Mouse (Mus musculus) hindbrain, postnatal 0 days (tissue): ENCODE measurements around the gene Epo. TPM values are rescaled to one million over a fixed set of nuclear protein-coding genes. Genes with fewer than 3 reads are reported as not detected.

Source experiments
- ATAC-seq: fragments of 200-750 bp; cut with Nextera tagmentation; 2 replicates; pipeline ENCODE4 v1.8.0; 2017; ENCODE audit warnings: mild to moderate bottlenecking, moderate TSS enrichment, moderate library complexity
- DNase-seq: peaks from one replicate; pipeline ENCODE4 v3.0.0-alpha.2; 2015; ENCODE audit warnings: low spot score
- H3K27ac ChIP-seq: fragments of 300-500 bp; sonication (generic); 2 replicates; pipeline ENCODE4 v1.5.1; 2014; ENCODE audit warnings: mild to moderate bottlenecking
- H3K27me3 ChIP-seq: fragments of 300-500 bp; sonication (generic); 2 replicates; pipeline ENCODE4 v1.6.1; 2014; ENCODE audit warnings: low read length, mixed read lengths; ENCODE audit not compliant: insufficient read depth
- H3K36me3 ChIP-seq: fragments of 300-500 bp; sonication (generic); 2 replicates; pipeline ENCODE4 v1.6.1; 2014; ENCODE audit warnings: low read length, mixed read lengths; ENCODE audit not compliant: insufficient read depth
- H3K4me1 ChIP-seq: fragments of 300-500 bp; sonication (generic); 2 replicates; pipeline ENCODE4 v1.6.1; 2014; ENCODE audit warnings: antibody characterized with exemption, low read length, mixed read lengths; ENCODE audit not compliant: insufficient read depth
- H3K4me2 ChIP-seq: fragments of 300-500 bp; sonication (generic); 2 replicates; pipeline ENCODE4 v1.6.1; 2014; ENCODE audit warnings: low read depth, mild to moderate bottlenecking, low read length, moderate library complexity, mixed read lengths
- H3K4me3 ChIP-seq: fragments of 300-500 bp; sonication (generic); 2 replicates; pipeline ENCODE4 v1.5.1; 2014; ENCODE audit warnings: low read length
- H3K9ac ChIP-seq: fragments of 300-500 bp; sonication (generic); replicated peaks from 2 replicates; pipeline ENCODE4 v1.6.1; 2014; ENCODE audit warnings: mild to moderate bottlenecking, low read length, moderate library complexity, mixed read lengths
- H3K9me3 ChIP-seq: fragments of 300-500 bp; sonication (generic); 2 replicates; pipeline ENCODE4 v1.6.1; 2016; ENCODE audit warnings: low read length, mixed read lengths
- CTCF ChIP-seq: IDR thresholded peaks from 2 replicates; pipeline ENCODE4 v1.5.1; 2016; ENCODE audit warnings: antibody characterized with exemption, control low read depth, low read depth
- WGBS: fragments of 180-500 bp; shearing (Covaris S2); extraction: QIAGEN DNeasy Blood & Tissue Kit; methylation state at CpG from one replicate; pipeline ENCODE4 v1.1.7; 2014; 5-methylcytosine and 5-hydroxymethylcytosine counted together
- polyA plus RNA-seq: library from polyadenylated mRNA; unstranded; fragments of >200 nt; fragmentation: Nextera tagmentation; extraction: Ambion mirVana; gene quantifications from 2 replicates; pipeline ENCODE4 v1.2.1, GENCODE M21; 2015
- total RNA-seq: library from RNA; depleted of rRNA; stranded (reverse); fragments of >200 nt; gene quantifications from 2 replicates; pipeline ENCODE4 v1.2.3, GENCODE M21; 2014

The Epo gene
- total and polyA plus RNA-seq, 2 experiments from 2014 or later = not detected

DNA sequence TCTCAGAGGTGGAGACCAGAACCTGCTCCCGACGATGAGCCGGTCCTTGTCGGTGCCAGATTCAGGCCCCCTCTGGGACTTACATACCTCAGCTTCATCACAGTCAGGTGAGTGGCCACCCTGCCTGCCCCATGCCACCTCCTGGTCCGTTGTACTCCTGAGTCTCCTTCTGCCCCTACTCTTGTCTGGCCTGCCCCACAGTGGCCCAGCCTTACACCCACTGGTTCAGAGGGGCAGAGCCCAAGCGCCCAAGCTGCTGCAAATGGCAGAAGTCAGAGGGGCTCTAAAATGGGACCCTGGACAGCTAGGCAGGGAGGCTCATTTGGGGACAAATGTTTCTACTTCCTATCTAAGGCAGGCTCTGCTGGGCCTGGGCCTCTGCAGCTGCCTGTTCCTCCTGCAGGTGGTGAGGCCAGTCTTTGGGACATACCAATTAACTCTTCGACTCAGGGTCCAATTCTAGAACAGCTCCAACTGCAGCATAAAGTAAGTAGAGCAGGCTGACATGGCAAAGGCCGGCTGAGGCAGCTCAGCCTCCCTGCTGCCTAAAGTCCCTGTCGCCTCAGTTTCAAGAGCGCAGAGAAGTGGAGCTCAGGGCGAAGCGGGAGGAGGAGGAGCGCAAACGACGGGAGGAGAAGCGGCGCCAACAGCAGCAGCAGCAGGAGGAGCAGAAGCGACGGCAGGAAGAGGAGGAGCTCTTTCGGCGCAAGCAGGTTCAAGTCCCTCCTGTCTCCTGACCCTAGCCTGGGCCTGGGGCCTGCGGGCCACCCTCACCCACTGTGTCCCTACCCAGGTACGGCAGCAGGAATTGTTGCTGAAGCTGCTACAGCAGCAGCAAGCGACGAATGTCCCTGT is 9.4 kb downstream of the Epo start:
- Histone ChIP-seq H3K9ac (no peak overlapping the region), H3K27ac (no peak overlapping the region; the same call in 1 of the 2 replicates), H3K4me1 (peaks cover 3% of the 10 kb centered on the region; the same call in 1 of the 2 replicates), H3K4me2 (no peak overlapping the region), H3K36me3 (peaks cover 63% of the 10 kb centered on the region), H3K27me3 (no peaks in the 10 kb centered on the region), H3K9me3 (no peaks in the 10 kb centered on the region), H3K4me3 (no peak overlapping the region)
- TF ChIP-seq CTCF = peak; percentile 44
- no peak; the same call in 1 of the 2 replicates for ATAC-seq
- peak; percentile 24 for DNase-seq
- WGBS = 78% methylated on average over 25 of the region's 25 CpGs

DNA sequence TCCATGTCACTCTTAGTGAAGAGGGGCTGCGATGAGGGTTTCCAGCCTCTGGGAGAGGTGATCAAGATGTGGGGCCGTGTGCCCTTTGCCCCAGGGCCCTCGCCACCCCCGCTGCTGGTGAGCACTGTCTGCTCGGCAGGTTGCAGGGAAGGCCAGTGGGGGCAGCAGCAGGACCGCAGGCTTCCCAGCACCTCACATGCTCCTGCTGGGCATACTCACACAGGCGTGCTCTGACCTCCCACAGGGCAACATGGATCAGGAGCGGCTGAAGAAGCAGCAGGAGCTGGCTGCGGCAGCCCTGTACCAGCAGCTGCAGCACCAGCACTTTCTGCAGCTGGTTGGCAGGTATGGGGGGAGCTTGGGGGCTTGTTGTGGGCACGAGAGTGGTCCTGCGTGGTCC is 10.3 kb downstream of the Epo start:
- no peak for ATAC-seq
- peaks cover 58% of the 10 kb centered on the region for H3K36me3 ChIP-seq
- no peak for DNase-seq
- H3K9ac ChIP-seq = no peak overlapping the region
- H3K4me3 ChIP-seq = no peak overlapping the region
- no peaks in the 10 kb centered on the region for H3K27me3 ChIP-seq
- no peak overlapping the region for H3K4me2 ChIP-seq
- no peak overlapping the region for H3K27ac ChIP-seq
- 68% methylated on average over 11 of the region's 11 CpGs for WGBS
- TF ChIP-seq CTCF = peak; percentile 20; the same call in 1 of the 2 replicates
- H3K9me3 ChIP-seq = no peaks in the 10 kb centered on the region
- H3K4me1 ChIP-seq = peaks cover 3% of the 10 kb centered on the region; the same call in 1 of the 2 replicates

DNA sequence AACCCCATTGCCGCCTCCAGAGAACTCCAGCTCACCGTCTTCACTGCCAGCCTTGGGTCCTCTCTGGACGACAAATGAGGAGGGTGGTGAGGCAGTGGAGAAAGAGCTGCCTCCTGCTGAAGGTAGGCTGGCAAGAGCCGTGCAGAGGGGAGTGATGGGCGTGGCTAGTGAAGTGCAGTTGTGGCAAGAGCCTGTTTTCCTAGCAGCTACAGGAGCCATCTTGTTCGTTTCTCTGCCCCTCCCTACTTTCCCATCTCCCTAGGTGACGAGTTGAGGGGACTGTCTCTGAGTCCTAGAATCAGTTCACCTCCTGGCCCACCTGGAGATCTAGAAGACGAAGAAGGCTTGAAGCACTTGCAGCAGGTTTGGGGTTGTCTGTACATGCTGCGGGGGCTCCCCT is 11.2 kb downstream of the Epo start:
- no peak for ATAC-seq
- no peak for DNase-seq
- Histone ChIP-seq H3K9me3 (no peaks in the 10 kb centered on the region), H3K36me3 (peaks cover 58% of the 10 kb centered on the region), H3K4me3 (no peak overlapping the region), H3K9ac (no peak overlapping the region), H3K4me1 (peaks cover 3% of the 10 kb centered on the region; the same call in 1 of the 2 replicates), H3K27me3 (no peaks in the 10 kb centered on the region), H3K4me2 (no peak overlapping the region), H3K27ac (no peak overlapping the region)
- WGBS = 77% methylated on average over 9 of the region's 9 CpGs
- no peak for TF ChIP-seq CTCF

DNA sequence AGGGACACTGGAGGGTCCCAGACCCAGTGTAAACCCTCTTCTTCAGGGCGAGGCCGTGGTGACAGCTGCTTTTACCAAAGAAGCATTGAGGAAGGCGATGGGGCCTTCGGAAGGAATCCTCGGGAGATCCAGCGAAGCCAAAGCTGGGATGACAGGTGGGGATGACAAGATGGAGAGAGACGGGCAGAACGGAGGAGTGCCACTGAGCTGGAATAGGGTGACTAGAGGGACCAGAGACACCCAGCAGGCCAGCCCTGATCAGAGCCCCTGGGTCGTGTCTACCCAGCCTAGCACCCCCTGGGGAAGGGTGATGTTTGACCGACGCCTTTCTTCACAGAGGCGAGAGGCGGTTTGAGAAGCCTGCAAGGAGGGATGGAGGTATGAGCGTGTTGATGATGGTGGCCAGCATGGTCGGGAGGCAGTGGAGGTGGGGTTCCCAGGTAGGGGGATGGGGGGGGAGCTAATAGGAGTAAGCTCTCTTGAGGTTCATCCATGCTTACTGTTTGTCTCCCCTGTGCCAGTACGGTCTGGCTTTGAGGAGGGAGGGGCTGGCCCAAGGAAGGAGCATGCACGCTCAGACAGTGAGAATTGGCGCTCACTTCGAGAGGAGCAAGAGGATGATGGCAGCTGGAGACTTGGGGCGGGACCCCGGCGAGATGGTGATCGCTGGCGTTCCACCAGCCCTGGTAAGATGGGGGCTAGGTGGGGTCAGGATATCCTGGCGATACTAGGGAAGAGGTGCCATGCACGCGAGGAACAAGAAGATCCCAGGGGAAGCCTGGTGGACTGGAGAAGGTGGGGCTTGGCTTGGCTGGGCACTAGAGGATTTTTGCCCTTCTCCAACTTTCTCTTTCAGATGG is 13.1 kb downstream of the Epo start:
- no peak overlapping the region for H3K4me2 ChIP-seq
- H3K4me1 ChIP-seq = no peaks in the 10 kb centered on the region
- WGBS = 86% methylated on average over 27 of the region's 27 CpGs
- TF ChIP-seq CTCF = no peak
- peaks cover 58% of the 10 kb centered on the region for H3K36me3 ChIP-seq
- H3K4me3 ChIP-seq = no peak overlapping the region
- H3K9ac ChIP-seq = no peak overlapping the region
- no peak for ATAC-seq
- no peak for DNase-seq
- no peaks in the 10 kb centered on the region for H3K27me3 ChIP-seq
- no peak overlapping the region for H3K27ac ChIP-seq
- no peaks in the 10 kb centered on the region for H3K9me3 ChIP-seq

DNA sequence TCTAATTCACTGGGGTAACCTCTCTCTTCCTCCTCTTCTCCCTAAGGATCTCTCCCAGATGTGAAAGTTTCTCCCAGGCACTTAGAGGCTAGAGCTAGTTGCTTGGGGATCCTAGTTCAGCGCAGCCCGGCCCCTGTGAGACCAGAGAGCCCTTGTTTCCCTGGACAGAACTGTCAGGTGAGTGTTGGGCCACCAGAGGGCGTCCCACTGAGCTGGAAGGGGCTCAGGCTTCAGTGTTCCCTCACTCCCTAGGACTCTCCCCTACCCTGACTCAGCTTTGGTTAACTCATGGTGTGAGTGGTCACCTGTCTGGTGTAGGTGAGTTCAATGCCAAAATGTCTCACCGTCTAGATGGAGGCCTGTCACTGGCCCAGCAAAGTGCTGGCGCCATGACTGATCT is 14.6 kb downstream of the Epo start, which contains the start of gene Gigyf1:
Gene Gigyf1, plus strand, starts transcription at position 113 of the 400 bp plus-strand sequence.
- Histone ChIP-seq H3K9ac (no peak within 1 kb of the TSS), H3K4me1 (peaks cover 7% of the 10 kb centered on the region; the same call in 1 of the 2 replicates), H3K4me2 (no peak within 1 kb of the TSS), H3K27me3 (no peaks in the 10 kb centered on the region), H3K27ac (no peak within 1 kb of the TSS), H3K36me3 (peaks cover 45% of the 10 kb centered on the region), H3K4me3 (no peak within 1 kb of the TSS), H3K9me3 (no peaks in the 10 kb centered on the region)
- TF ChIP-seq CTCF = peak; percentile 72
- 65% methylated on average over 5 of the region's 5 CpGs for WGBS
- DNase-seq (no peak), ATAC-seq (peak; percentile 42)

DNA sequence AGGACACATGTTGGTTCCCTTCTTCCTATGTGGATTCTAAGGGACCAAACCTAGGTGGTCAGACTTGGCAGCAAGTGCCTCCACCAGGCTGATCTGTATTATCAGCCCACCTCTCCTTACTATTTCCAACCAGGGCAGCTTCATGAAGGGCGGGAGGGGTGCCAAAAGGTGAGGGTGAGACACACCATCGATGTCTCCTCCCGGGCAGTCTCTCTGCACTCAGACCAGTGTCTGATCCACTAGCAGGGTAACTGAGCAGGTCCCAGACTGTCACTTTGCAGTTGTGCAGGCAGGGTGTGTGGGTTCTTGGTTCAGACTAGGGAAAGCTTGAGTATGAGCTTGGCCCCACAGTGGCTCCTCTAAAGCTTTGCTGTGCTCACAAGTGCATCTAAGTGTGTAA is 18.2 kb downstream of the Epo start:
- Histone ChIP-seq H3K4me1 (peaks cover 16% of the 10 kb centered on the region; the same call in 1 of the 2 replicates), H3K36me3 (peaks cover 11% of the 10 kb centered on the region), H3K9me3 (no peaks in the 10 kb centered on the region), H3K4me2 (no peak overlapping the region), H3K4me3 (no peak overlapping the region), H3K27me3 (no peaks in the 10 kb centered on the region), H3K9ac (0 out of 2 replicates have a peak overlapping the region, but pooled peaks have one; percentile 13), H3K27ac (no peak overlapping the region)
- DNase-seq = no peak
- no peak for ATAC-seq
- no peak for TF ChIP-seq CTCF
- WGBS = 91% methylated on average over 3 of the region's 3 CpGs
